Mouse (Mus musculus) intestine, postnatal 0 days (tissue): ENCODE measurements around the gene Bcam. TPM values are rescaled to one million over a fixed set of nuclear protein-coding genes. Genes with fewer than 3 reads are reported as not detected.
A peak's percentile ranks its signal among the peaks of the same experiment; 100 is the strongest.

Experiments used
- ATAC-seq: fragments of 200-750 bp; cut with Nextera tagmentation; 2 replicates; pipeline ENCODE4 v1.8.0; 2017; ENCODE audit warnings: mild to moderate bottlenecking, moderate TSS enrichment, moderate library complexity
- H3K27ac ChIP-seq: fragments of 300-500 bp; sonication (generic); 2 replicates; pipeline ENCODE4 v1.5.1; 2014; ENCODE audit warnings: mild to moderate bottlenecking, low read depth, low read length, moderate library complexity
- H3K27me3 ChIP-seq: fragments of 300-500 bp; sonication (generic); replicated peaks from 2 replicates; pipeline ENCODE4 v1.6.1; 2014; ENCODE audit warnings: low read length, mixed read lengths; ENCODE audit not compliant: control insufficient read depth, insufficient read depth
- H3K36me3 ChIP-seq: fragments of 300-500 bp; sonication (generic); 2 replicates; pipeline ENCODE4 v1.6.1; 2014; ENCODE audit warnings: mild to moderate bottlenecking, moderate library complexity; ENCODE audit not compliant: control insufficient read depth, insufficient read depth
- H3K4me1 ChIP-seq: fragments of 300-500 bp; sonication (generic); replicated peaks from 2 replicates; pipeline ENCODE4 v1.6.1; 2014; ENCODE audit warnings: antibody characterized with exemption, low read length, mixed read lengths; ENCODE audit not compliant: control insufficient read depth, insufficient read depth
- H3K4me2 ChIP-seq: fragments of 300-500 bp; sonication (generic); replicated peaks from 2 replicates; pipeline ENCODE4 v1.6.1; 2014; ENCODE audit warnings: low read depth, mild to moderate bottlenecking, moderate library complexity
- H3K4me3 ChIP-seq: fragments of 300-500 bp; sonication (generic); 2 replicates; pipeline ENCODE4 v1.5.1; 2014; ENCODE audit warnings: low read depth, low read length
- H3K9ac ChIP-seq: fragments of 300-500 bp; sonication (generic); 2 replicates; pipeline ENCODE4 v1.6.1; 2014; ENCODE audit warnings: mild to moderate bottlenecking, low read depth, low read length
- H3K9me3 ChIP-seq: fragments of 300-500 bp; sonication (generic); 2 replicates; pipeline ENCODE4 v1.6.1; 2016; ENCODE audit warnings: mixed run types; ENCODE audit not compliant: control insufficient read depth
- CTCF ChIP-seq: sonication (generic); IDR thresholded peaks from 2 replicates; pipeline ENCODE4 v1.5.1; 2016; ENCODE audit warnings: low read depth, mild to moderate bottlenecking, control low read depth, antibody characterized with exemption, moderate library complexity
- WGBS: fragments of 180-500 bp; shearing (Covaris S2); extraction: QIAGEN DNeasy Blood & Tissue Kit; methylation state at CpG from one replicate; pipeline ENCODE4 v1.1.7; 2014; 5-methylcytosine and 5-hydroxymethylcytosine counted together
- polyA plus RNA-seq: library from polyadenylated mRNA; unstranded; fragments of >200 nt; fragmentation: Nextera tagmentation; extraction: Ambion mirVana; gene quantifications from 2 replicates; pipeline ENCODE4 v1.2.1, GENCODE M21; 2015

Gene Bcam
- polyA plus RNA-seq, 1 experiment from 2014 or later = 36.2 TPM

GRCm38 (mm10) chr7:19763829-19764477 is 6.9 kb downstream of the Bcam start:
- WGBS = 82% methylated on average over 13 of the region's 13 CpGs
- H3K36me3 ChIP-seq = peaks cover 10% of the 10 kb centered on the region; the same call in 1 of the 2 replicates

DNA sequence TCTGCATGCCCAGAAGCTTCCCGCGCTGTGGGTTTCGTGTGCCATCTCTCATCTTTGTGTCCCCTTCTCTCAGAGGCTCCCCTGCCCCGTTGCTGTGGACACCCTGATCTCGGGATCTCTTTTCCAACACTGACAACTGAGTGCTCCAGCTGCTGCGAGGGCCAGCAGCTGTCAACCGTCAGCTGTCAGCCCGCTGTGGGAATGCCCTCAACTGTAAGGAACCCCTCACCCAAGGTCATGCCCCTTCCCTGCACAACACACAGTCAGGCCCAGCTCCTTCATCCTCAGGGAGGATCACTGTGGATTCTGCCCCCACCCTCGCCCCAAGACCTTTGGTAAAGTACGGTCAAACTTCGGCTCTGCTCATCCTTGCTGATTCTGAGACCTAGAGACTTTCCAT is 8.5 kb downstream of the Bcam start:
- no peaks in the 10 kb centered on the region for H3K4me1 ChIP-seq
- no peak overlapping the region for H3K27ac ChIP-seq
- H3K4me3 ChIP-seq = no peak overlapping the region
- H3K4me2 ChIP-seq = no peak overlapping the region
- peaks cover 10% of the 10 kb centered on the region for H3K36me3 ChIP-seq
- H3K9ac ChIP-seq = no peak overlapping the region
- no peaks in the 10 kb centered on the region for H3K27me3 ChIP-seq
- ATAC-seq = no peak
- no peak for TF ChIP-seq CTCF
- WGBS = 74% methylated on average over 11 of the region's 11 CpGs
- no peaks in the 10 kb centered on the region for H3K9me3 ChIP-seq

More at GRCm38 (mm10) chr7:19763829-19764477, 6.9 kb downstream of the Bcam start:
- Histone ChIP-seq H3K4me1 (no peaks in the 10 kb centered on the region), H3K27ac (no peak overlapping the region), H3K4me2 (no peak overlapping the region), H3K27me3 (no peaks in the 10 kb centered on the region), H3K9me3 (no peaks in the 10 kb centered on the region), H3K9ac (no peak overlapping the region), H3K4me3 (no peak overlapping the region)
- no peak for ATAC-seq
- TF ChIP-seq CTCF = no peak

GRCm38 (mm10) chr7:19760021-19760420 is 10.8 kb downstream of the Bcam start:
- no peak for ATAC-seq
- TF ChIP-seq CTCF = no peak
- Histone ChIP-seq H3K36me3 (peaks cover 10% of the 10 kb centered on the region), H3K27me3 (no peaks in the 10 kb centered on the region), H3K4me2 (no peak overlapping the region), H3K9me3 (no peaks in the 10 kb centered on the region), H3K4me3 (no peak overlapping the region), H3K9ac (no peak overlapping the region), H3K4me1 (no peaks in the 10 kb centered on the region), H3K27ac (no peak overlapping the region)
- WGBS = 63% methylated on average over 13 of the region's 13 CpGs

- Histone ChIP-seq H3K27ac (no peak overlapping the region), H3K4me2 (no peak overlapping the region), H3K36me3 (peaks cover 5% of the 10 kb centered on the region), H3K4me1 (peaks cover 2% of the 10 kb centered on the region; the same call in 1 of the 2 replicates), H3K9ac (no peak overlapping the region), H3K9me3 (no peaks in the 10 kb centered on the region), H3K4me3 (no peak overlapping the region), H3K27me3 (no peaks in the 10 kb centered on the region)
- ATAC-seq = no peak
- 86% methylated on average over 13 of the region's 13 CpGs for WGBS
- no peak for TF ChIP-seq CTCF
These were observed 12.2 kb downstream of the Bcam start for GRCm38 (mm10) chr7:19758623-19759022.

- Histone ChIP-seq H3K27me3 (no peaks in the 10 kb centered on the region), H3K4me3 (no peak overlapping the region), H3K36me3 (no peaks in the 10 kb centered on the region; the same call in 1 of the 2 replicates), H3K4me1 (peaks cover 4% of the 10 kb centered on the region; the same call in 1 of the 2 replicates), H3K9ac (no peak overlapping the region), H3K9me3 (no peaks in the 10 kb centered on the region), H3K27ac (peak overlapping the region; percentile 54; the same call in 1 of the 2 replicates), H3K4me2 (peak overlapping the region; percentile 18; the same call in 1 of the 2 replicates)
- no peak for TF ChIP-seq CTCF
- no peak for ATAC-seq
- 62% methylated on average over 23 of the region's 24 CpGs for WGBS
These were observed 14.7 kb downstream of the Bcam start for GRCm38 (mm10) chr7:19755851-19756786.

DNA sequence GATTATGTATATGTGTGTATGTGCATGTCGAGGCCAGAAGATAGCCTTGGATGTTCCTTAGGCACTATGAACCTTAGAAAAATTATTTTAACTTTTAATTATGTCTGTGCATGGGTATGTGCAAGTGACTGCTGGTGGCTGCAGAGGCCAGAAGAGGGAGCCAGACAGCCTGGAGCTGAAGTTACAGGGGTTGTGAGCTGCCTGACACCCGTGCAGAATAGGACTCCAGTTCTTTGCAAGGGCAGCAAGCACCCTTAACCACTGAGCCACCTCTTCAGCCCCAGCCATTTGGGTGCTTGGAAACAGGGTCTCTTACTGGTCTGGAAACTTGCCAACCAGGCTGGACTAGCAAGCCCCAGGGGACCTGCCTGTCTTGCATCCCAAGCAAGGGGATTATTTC is 15.8 kb downstream of the Bcam start:
- WGBS = 72% methylated on average over 2 of the region's 2 CpGs
- TF ChIP-seq CTCF = peak; percentile 54
- H3K4me2 ChIP-seq = no peak overlapping the region
- peaks cover 11% of the 10 kb centered on the region; the same call in 1 of the 2 replicates for H3K4me1 ChIP-seq
- no peak overlapping the region for H3K4me3 ChIP-seq
- no peaks in the 10 kb centered on the region for H3K9me3 ChIP-seq
- H3K27me3 ChIP-seq = no peaks in the 10 kb centered on the region
- no peak for ATAC-seq
- H3K36me3 ChIP-seq = no peaks in the 10 kb centered on the region; the same call in 1 of the 2 replicates
- no peak overlapping the region for H3K27ac ChIP-seq
- no peak overlapping the region for H3K9ac ChIP-seq
